Mouse (Mus musculus): Measurements from ENCODE around the gene Spx. TPM values are rescaled to one million over a fixed set of nuclear protein-coding genes. Genes with fewer than 3 reads are reported as not detected.

The Spx gene
- polyA plus RNA-seq, 1 experiment, result not detected

GRCm38 (mm10) chr6:142459017-142459678, 45.9 kb downstream of the Spx start:
- Histone ChIP-seq H3K36me3 (ENCODE audit: control insufficient read depth) (no peaks in the 10 kb centered on the region; the same call in 1 of the 2 replicates), H3K4me1 (ENCODE audit: control insufficient read depth) (no peaks in the 10 kb centered on the region), H3K27me3 (ENCODE audit: control insufficient read depth) (no peaks in the 10 kb centered on the region), H3K4me3 (replicated peaks) (no peak overlapping the region), H3K9me3 (ENCODE audit: control insufficient read depth, low read length) (no peaks in the 10 kb centered on the region)
- TF ChIP-seq TAL1 (IDR thresholded peaks at IDR 0.05; ENCODE audit: low read length) (no peak), GATA1 (IDR thresholded peaks at IDR 0.05; ENCODE audit: low read length) (no peak)

- TF ChIP-seq GATA1 (IDR thresholded peaks at IDR 0.05; ENCODE audit: low read length) (no peak), TAL1 (IDR thresholded peaks at IDR 0.05; ENCODE audit: low read length) (no peak)
- Histone ChIP-seq H3K4me1 (ENCODE audit: control insufficient read depth) (no peaks in the 10 kb centered on the region), H3K27me3 (ENCODE audit: control insufficient read depth) (no peaks in the 10 kb centered on the region), H3K36me3 (ENCODE audit: control insufficient read depth) (no peaks in the 10 kb centered on the region; the same call in 1 of the 2 replicates), H3K9me3 (ENCODE audit: control insufficient read depth, low read length) (no peaks in the 10 kb centered on the region), H3K4me3 (replicated peaks) (no peak overlapping the region)
These were observed 49.0 kb downstream of the Spx start for GRCm38 (mm10) chr6:142462194-142462593.

Other genes with a start within 250 kb of the Spx start
- gene Slco1a6, start 204.9 kb upstream of the Spx start, polyA plus RNA-seq (2012), result not detected in 2 replicates
- gene Iapp, start 115.0 kb upstream of the Spx start, polyA plus RNA-seq (2012), result not detected in 2 replicates
- gene Slco1a5, start 90.5 kb upstream of the Spx start, polyA plus RNA-seq (2012), result not detected in 2 replicates
- gene Pyroxd1, start 67.8 kb upstream of the Spx start, polyA plus RNA-seq (2012), result 0.01 and 0.04 TPM in 2 replicates
- gene Recql, start 26.4 kb upstream of the Spx start, polyA plus RNA-seq (2012), result 0.16 and 0.25 TPM in 2 replicates
- 2.0 and 2.1 TPM in 2 replicates for gene Golt1b, start 26.2 kb upstream of the Spx start, polyA plus RNA-seq (2012)
- gene Gys2, start 59.7 kb downstream of the Spx start, polyA plus RNA-seq (2012), result 0.01 TPM in 1 of 2 replicates, not detected in the other
- 0.12 TPM in 1 of 2 replicates, not detected in the other for gene Ldhb, start 94.5 kb downstream of the Spx start, polyA plus RNA-seq (2012)
- gene Kcnj8, start 158.2 kb downstream of the Spx start, polyA plus RNA-seq (2012), result 0.02 TPM in 1 of 2 replicates, not detected in the other